Mouse (Mus musculus): ENCODE data around the gene Cfap206.
"Not testable (repeated sequence)": the region's sequence is repeated elsewhere in the genome, so short reads cannot be mapped to it uniquely, and the experiment has no call there.

Gene Cfap206

DNA sequence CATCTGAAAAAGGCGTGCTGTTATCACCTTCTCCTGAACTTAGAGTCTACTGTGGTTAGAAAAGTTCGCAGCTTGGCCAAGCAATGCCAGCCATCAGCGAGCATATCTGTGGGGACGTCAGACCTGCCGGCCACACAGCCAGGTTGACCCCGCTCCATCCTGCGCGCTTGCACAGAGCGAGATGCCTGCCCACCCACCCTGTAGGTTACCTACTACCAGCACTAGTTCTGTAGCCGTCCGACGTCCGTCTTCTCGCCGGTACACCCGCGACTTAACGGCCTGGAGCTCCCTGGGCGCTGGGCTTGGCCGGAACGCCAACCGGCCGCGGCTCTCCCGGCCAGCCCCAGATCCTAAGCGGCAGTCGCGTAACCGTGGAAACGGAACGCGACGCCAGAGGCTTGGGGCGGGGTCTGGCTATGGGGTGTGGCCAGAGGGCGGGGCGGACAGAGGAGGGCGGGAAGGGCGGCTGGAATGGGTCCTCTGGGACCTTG is at the start of gene Cfap206:
TSS of gene Cfap206 (minus strand) at position 356 of the 491 bp plus-strand sequence.
- peak; percentile 44 for DNase-seq (ENCODE audit: low read depth)

GRCm38 (mm10) chr4:34777677-34778527 is 47.9 kb upstream of the Cfap206 start, which contains the start of gene Smim8:
TSS of gene Smim8 (minus strand) at chr4:34778423.
- peak; percentile 84 for DNase-seq (ENCODE audit: low read depth)

DNA sequence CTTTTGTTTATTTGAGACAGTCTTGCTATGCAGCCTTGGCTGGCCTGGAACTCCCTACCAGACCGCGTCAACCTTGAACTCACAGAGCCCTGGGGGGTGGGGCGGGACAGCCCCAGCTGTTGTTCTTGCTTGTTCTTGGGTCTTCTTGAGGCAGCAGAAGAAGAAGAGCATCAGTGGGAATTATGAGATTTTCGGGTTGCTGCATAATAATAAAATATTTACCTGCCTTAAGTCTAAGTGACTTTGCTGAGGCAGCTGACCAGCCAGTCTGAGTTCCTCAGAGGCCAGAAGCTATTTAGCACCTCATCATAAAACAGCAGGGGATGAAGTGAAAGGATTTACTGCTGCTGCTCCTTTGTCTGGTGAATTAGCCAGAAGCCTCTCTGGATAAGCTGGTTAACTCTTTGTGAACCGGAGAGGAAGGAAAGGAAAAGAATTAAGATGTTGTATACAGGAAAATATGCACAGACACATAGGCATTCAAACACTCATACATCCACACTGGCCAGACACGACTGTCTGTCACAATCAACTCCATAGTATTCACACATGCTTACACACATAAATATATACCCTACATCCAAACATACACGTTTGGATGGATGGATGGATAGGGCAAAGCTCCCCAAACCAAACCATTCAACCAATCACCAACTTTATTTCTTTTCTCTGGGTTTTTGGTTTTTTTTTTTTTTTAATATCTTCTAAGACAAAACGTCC is 41.8 kb upstream of the Cfap206 start:
- no peak for DNase-seq (ENCODE audit: low read depth)

GRCm38 (mm10) chr4:34756163-34756562 is 26.2 kb upstream of the Cfap206 start, which contains the start of gene Gm136:
TSS of gene Gm136 (minus strand) at chr4:34756263.
- DNase-seq (ENCODE audit: low read depth) = no peak

GRCm38 (mm10) chr4:34749236-34749635 is 19.2 kb upstream of the Cfap206 start:
- no peak for DNase-seq (ENCODE audit: low read depth)

DNA sequence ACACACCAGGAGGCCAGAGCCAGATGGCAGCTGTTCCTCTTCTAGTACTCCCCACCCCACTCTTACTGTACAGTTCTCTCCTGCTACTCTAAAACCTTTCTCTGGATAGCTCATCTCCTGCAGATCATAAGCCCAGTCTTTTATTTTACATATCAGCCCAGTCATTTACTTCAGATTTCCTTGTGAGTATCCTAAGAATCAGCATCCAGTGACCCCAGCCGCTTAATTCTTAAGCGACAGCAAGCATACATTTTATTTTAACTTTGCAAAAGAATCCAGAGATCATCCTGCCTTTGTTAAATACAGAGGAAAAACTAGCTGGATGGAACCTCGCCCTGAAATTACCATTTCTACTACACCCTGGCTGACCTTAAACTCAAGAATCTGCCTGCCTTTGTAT is 4.5 kb upstream of the Cfap206 start:
- no peak for DNase-seq (ENCODE audit: low read depth)

DNA sequence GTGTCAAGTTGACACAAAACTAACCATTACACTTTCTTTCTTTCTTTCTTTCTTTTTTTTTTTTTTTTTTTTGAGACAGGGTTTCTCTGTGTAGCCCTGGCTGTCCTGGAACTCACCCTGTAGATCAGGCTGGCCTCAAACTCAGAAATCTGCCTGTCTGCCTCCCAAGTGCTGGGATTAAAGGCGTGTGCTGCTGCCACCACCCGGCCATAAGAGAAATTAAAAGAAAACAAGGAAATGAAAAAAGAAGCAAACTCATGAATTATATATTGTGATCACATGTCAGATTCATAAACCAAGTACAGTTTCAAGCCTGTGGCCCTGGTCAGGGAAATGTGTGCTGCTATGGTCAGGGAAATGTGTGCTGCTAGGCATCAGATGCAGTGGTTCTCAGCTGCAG is 3.4 kb upstream of the Cfap206 start:
- DNase-seq (ENCODE audit: low read depth) = not testable (repeated sequence)

DNA sequence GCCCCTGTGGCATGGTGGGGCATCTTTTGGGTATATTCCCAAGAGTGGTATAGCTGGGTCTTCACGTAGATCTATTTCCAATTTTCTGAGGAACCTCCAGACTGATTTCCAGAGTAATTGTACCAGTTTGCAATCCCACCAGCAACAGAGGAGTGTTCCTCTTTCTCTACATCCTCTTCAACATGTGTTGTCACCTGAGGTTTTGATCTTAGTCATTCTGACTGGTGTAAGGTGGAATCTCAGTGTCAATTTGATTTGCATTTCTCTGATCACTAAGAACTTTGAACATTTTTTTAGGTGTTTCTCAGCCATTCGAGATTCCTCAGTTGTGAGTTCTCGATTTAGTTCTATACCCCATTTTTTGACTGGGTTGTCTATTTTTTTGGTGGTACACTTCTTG is 4.3 kb downstream of the Cfap206 start:
- not testable (repeated sequence) for DNase-seq (ENCODE audit: low read depth)

DNA sequence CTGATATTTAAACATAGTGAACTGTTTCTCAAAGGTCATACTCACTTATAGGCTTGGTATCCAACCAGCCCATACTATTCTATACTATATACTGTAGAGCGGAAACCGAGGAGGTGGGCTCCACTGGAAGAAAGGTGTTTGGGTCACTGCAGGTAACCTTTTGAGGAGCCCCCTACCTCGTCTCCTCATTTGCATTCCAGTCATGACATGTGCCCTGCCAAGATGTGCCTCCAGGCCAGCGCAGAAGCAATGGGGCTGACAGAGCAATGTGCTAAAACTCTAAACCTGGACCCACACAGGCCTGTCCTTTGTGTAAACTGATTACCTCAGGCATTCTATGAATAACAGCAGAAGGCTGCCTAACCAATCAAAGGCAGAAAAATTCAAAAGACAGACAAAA is 5.7 kb downstream of the Cfap206 start:
- no peak for DNase-seq (ENCODE audit: low read depth)

- no peak for DNase-seq (ENCODE audit: low read depth)
Observed at GRCm38 (mm10) chr4:34723186-34723585, 6.8 kb downstream of the Cfap206 start.

DNA sequence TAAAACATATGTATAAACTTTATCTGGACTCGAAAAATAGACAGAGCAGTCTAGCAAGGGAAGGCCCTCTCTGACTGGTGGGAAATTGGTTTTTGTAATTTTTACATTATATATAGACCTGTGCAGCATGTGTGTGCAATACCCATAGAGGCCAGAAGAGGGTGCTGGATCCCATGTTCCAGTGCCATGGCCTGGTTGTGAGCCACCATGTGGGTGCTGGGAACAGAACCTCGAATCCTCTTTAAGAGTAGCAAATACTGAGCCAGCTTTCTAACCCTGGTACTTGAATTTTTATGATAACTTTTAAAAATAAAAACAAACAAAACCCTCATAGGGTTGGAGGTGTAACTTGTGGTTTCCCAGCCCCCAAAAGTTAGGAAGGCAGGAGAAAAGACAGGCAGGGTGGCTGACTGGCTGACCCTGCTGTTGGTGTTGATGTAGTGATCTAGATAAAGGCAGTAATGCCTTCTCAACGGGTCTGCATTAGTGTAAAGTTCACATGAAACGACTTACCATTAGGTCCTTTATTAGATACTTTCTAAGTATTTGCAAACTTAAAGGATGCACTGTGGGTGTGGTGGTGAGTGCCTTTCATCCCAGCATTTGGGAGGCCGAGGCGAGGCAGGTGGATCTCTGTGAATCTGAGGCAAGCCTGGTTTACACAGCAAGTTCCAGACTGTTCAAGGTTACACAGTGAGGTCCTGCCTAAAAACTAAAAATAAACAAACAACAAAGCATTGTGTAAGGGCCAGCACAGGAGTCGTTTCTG is 9.7 kb downstream of the Cfap206 start:
- DNase-seq (ENCODE audit: low read depth) = no peak

- DNase-seq (ENCODE audit: low read depth) = no peak
Observed at GRCm38 (mm10) chr4:34719421-34719820, 10.6 kb downstream of the Cfap206 start.

- DNase-seq (ENCODE audit: low read depth) = no peak
Observed at GRCm38 (mm10) chr4:34715062-34715461, 14.9 kb downstream of the Cfap206 start.

DNA sequence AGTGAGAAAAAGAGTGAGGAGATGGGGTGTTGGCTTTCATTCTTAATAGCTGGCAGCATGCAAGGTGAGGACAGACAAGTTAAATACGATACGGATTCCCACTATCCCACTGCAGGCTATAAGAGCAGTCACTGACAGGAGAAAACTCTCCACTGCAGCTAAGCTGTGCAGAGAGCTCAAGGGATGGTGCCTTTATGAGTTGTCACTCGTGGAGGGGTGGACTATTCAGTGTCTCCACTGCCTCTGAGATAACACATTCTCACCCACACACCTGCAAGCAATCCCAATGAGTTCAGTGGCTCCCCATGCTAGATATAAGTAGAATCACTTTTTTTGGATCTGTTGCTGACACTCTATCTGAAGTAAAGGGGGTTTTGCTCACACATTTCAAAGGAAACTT is 21.9 kb downstream of the Cfap206 start:
- no peak for DNase-seq (ENCODE audit: low read depth)

- no peak for DNase-seq (ENCODE audit: low read depth)
Observed at GRCm38 (mm10) chr4:34707248-34707647, 22.8 kb downstream of the Cfap206 start.

DNA sequence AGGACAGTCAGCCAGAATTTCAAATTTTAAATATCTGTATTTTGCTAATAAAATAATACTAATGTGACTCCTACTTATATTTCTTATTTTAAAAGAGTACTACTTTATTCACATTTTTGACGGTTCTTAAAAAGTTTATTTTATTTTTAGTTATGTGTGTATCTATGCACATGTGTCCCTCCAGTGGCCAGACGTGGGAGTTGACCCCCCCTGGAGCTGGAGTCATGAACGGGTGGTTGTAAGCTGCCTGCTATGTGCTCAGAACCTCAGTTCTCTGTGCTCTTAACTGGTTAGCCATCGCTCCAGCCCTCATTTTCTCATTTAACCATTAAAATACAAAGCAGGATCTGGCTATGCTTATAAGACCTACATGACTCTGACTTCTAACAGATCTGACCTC is 27.0 kb downstream of the Cfap206 start:
- no peak for DNase-seq (ENCODE audit: low read depth)

DNA sequence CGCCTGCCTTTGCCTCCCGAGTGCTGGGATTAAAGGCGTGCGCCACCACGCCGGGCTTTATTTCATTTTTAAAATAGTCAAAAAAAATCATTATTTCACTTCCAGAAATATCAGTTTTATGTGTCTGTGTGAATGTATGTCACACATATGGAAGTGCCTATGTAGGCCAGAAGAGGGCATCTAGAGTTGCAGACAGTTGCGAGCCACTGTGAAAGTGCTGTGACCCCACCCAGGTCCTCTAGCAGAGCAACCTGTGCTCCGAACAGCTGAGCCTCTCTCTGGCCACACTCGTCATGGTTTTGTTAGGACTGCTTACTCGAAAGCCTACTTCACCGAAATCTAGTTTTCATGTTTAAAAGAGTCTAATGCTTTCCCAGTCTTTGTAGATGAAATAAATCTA is 27.8 kb downstream of the Cfap206 start:
- DNase-seq (ENCODE audit: low read depth) = no peak

DNA sequence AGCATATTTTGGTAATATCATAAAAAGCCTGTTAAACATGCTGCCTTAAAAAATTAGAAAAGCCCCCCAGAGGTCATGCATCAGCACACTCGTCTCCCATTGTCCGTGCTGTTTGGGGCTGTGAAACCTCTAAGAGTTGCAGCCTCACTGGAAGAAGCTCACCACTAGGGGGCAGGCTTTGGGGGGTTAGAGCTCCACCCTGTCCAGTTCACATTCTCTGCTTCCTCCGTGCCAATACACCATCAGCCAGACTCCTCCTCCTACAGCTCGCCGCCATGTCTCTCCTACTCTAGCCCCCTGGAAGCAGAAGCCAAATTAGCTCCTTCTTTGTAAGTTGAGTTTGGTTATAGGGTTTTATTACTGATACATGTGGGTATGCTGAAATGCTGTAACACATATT is 28.5 kb downstream of the Cfap206 start:
- DNase-seq (ENCODE audit: low read depth) = no peak

GRCm38 (mm10) chr4:34688021-34688420 is 42.0 kb downstream of the Cfap206 start:
- DNase-seq (ENCODE audit: low read depth) = no peak

- DNase-seq (ENCODE audit: low read depth) = peak; percentile 78
Observed at GRCm38 (mm10) chr4:34686874-34687567, 43.0 kb downstream of the Cfap206 start, which contains the start of gene Slc35a1. TSS of gene Slc35a1 (minus strand) at chr4:34687438.

- DNase-seq (ENCODE audit: low read depth) = no peak
Observed at GRCm38 (mm10) chr4:34680530-34680929, 49.5 kb downstream of the Cfap206 start.

Data from c-Kit-positive CD71-positive TER-119-negative erythroid progenitor cells, embryonic 14.5 days (primary cell).